Mouse (Mus musculus) forebrain, embryonic 11.5 days (tissue): ENCODE measurements around the gene Csrnp2. TPM values are rescaled to one million over a fixed set of nuclear protein-coding genes. Genes with fewer than 3 reads are reported as not detected.
A peak's percentile ranks its signal among the peaks of the same experiment; 100 is the strongest.

Source experiments
- ATAC-seq: fragments of 200-750 bp; cut with Nextera tagmentation; replicated peaks from 2 replicates; pipeline ENCODE4 v1.8.0; 2017; ENCODE audit warnings: moderate TSS enrichment; ENCODE audit not compliant: low FRiP score
- DNase-seq: peaks from one replicate; pipeline ENCODE4 v3.0.0-alpha.2; 2017; ENCODE audit warnings: low spot score
- H3K27ac ChIP-seq: fragments of 300-500 bp; sonication (generic); 2 replicates; pipeline ENCODE4 v1.5.1; 2014; ENCODE audit warnings: low read depth, low read length
- H3K27me3 ChIP-seq: fragments of 300-500 bp; sonication (generic); 2 replicates; pipeline ENCODE4 v1.6.1; 2014; ENCODE audit warnings: mild to moderate bottlenecking, low read length, mixed read lengths; ENCODE audit not compliant: control insufficient read depth, insufficient read depth
- H3K36me3 ChIP-seq: fragments of 300-500 bp; sonication (generic); 2 replicates; pipeline ENCODE4 v1.6.1; 2014; ENCODE audit warnings: mild to moderate bottlenecking, low read length, moderate library complexity, mixed read lengths; ENCODE audit not compliant: control insufficient read depth, insufficient read depth
- H3K4me1 ChIP-seq: fragments of 300-500 bp; sonication (generic); replicated peaks from 2 replicates; pipeline ENCODE4 v1.6.1; 2014; ENCODE audit warnings: low read length, mixed read lengths; ENCODE audit not compliant: control insufficient read depth, insufficient read depth
- H3K4me2 ChIP-seq: fragments of 300-500 bp; sonication (generic); 2 replicates; pipeline ENCODE4 v1.6.1; 2014; ENCODE audit warnings: low read depth, mild to moderate bottlenecking, low read length, moderate library complexity, mixed read lengths; ENCODE audit not compliant: severe bottlenecking
- H3K4me3 ChIP-seq: fragments of 300-500 bp; sonication (generic); 2 replicates; pipeline ENCODE4 v1.5.1; 2014; ENCODE audit warnings: low read depth, low read length
- H3K9ac ChIP-seq: fragments of 300-500 bp; sonication (generic); 2 replicates; pipeline ENCODE4 v1.6.1; 2014; ENCODE audit warnings: low read length
- H3K9me3 ChIP-seq: fragments of 300-500 bp; sonication (generic); 2 replicates; pipeline ENCODE4 v1.6.1; 2016; ENCODE audit warnings: low read length, mixed read lengths; ENCODE audit not compliant: control insufficient read depth
- whole genome bisulfite sequencing: fragments of 180-500 bp; shearing (Covaris S2); extraction: QIAGEN DNeasy Blood & Tissue Kit; methylation state at CpG from one replicate; pipeline ENCODE4 v1.1.7; 2014; 5-methylcytosine and 5-hydroxymethylcytosine counted together
- polyA plus RNA-seq: library from polyadenylated mRNA; unstranded; fragments of >200 nt; fragmentation: Nextera tagmentation; extraction: Ambion mirVana; gene quantifications from 2 replicates; pipeline ENCODE4 v1.2.1, GENCODE M21; 2014

Csrnp2 gene
- polyA plus RNA-seq, 1 experiment from 2014 or later = 26.3 TPM

DNA sequence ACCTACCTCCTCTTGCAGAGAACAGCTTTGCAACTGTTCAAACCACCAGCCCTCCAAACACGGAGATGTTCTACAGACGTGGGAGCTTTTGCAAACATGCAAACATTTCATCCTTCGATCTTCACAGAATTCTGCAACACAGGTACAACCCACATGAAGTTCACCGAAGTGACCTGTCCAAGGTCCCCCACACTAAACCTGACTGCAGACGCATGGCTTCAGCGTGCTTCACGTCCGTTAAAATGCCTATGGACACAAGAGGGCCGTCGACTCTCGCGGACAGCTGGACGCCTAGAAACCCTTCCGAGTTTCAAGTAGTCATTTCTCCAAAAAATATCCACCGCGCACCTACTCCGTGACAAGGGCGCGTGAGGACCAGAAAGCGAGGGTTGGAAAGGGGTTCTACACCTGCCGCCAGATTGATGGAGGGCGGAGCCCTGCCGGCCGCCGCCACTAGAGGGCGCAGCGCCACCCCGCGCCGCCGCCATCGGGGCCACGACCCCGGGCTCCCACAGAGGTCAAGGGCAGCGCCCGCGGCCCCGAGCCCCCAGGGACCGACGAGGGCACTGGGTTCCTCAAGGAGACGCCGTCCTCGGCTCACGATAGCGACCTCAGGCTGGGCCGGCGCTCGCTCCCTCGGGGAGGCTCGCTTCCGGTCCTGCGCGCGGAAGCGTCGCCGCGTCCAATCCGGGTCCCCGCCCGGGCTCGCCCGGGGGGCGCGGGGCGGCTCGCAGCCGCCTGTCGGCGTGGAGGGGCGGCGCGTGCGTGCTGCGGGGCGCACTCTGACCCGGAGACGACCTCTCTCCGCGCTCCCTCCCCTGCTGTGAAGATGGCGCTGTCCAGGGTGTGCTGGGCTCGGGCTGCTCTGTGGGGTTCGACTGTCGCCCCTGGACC, 26.7 kb downstream of the Csrnp2 start, which contains the start of gene Letmd1:
Gene Letmd1 (plus strand): TSS at position 729 of the 894 bp plus-strand sequence.
- H3K27ac ChIP-seq = peak within 1 kb of the TSS; percentile 58
- peaks cover 2% of the 10 kb centered on the region; the same call in 1 of the 2 replicates for H3K36me3 ChIP-seq
- H3K9ac ChIP-seq = peak within 1 kb of the TSS; percentile 88
- H3K4me1 ChIP-seq = peaks cover 6% of the 10 kb centered on the region
- ATAC-seq = peak; percentile 90
- peak; percentile 92 for DNase-seq
- H3K9me3 ChIP-seq = no peaks in the 10 kb centered on the region
- H3K4me3 ChIP-seq = peak within 1 kb of the TSS; percentile 76
- H3K27me3 ChIP-seq = no peaks in the 10 kb centered on the region
- WGBS = 2% methylated on average over 82 of the region's 84 CpGs
- peak within 1 kb of the TSS; percentile 79 for H3K4me2 ChIP-seq

DNA sequence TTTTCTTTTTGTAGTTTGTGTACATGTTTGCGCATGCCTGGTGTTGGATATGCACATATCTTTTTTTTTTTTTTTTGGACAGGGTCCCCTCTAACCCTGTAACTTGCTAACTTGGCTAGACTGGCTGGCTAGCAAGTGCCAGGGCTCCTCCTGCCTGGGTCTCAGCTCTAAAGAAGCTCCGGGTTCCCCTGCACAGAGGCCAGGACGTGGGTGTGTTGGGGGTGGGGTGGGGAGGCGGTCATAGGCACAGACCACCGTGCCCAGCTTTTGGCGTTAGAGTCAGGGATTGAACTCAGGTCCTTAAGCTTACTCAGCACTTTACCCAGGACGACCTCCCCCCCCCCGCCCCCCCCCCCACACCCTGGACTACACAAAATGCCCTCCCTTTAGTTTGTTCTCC, 27.6 kb downstream of the Csrnp2 start:
- Histone ChIP-seq H3K4me2 (peak overlapping the region; percentile 79), H3K27me3 (no peaks in the 10 kb centered on the region), H3K36me3 (peaks cover 2% of the 10 kb centered on the region; the same call in 1 of the 2 replicates), H3K27ac (no peak overlapping the region), H3K9me3 (no peaks in the 10 kb centered on the region), H3K9ac (no peak overlapping the region), H3K4me1 (peaks cover 6% of the 10 kb centered on the region), H3K4me3 (peak overlapping the region; percentile 76; the same call in 1 of the 2 replicates)
- no peak for DNase-seq
- ATAC-seq = no peak
- WGBS = 40% methylated on average over 8 of the region's 8 CpGs

DNA sequence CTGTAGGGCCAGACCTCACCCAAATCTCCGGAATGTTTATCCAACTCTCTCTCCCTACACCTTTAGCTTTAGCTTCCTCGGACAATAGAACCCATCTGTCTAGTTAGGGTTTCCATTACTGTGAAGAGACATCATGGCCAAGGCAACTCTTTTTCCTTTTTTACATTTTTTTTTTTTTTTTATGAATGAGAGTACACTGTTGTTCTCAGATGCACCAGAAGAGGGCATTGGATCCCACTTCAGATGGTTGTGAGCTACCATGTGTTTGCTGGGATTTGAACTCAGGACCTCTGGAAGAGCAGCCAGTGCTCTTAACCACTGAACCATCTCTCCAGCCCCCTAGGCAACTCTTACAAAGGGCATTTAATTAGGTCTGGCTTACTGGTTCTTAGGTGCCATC, 29.9 kb downstream of the Csrnp2 start:
- DNase-seq (no peak), ATAC-seq (no peak)
- WGBS = 80% methylated on average over 2 of the region's 2 CpGs
- H3K9me3 ChIP-seq = no peaks in the 10 kb centered on the region
- no peak overlapping the region for H3K9ac ChIP-seq
- no peak overlapping the region for H3K27ac ChIP-seq
- H3K4me2 ChIP-seq = no peak overlapping the region
- H3K36me3 ChIP-seq = no peaks in the 10 kb centered on the region
- H3K4me3 ChIP-seq = no peak overlapping the region
- H3K4me1 ChIP-seq = peaks cover 6% of the 10 kb centered on the region
- H3K27me3 ChIP-seq = no peaks in the 10 kb centered on the region

DNA sequence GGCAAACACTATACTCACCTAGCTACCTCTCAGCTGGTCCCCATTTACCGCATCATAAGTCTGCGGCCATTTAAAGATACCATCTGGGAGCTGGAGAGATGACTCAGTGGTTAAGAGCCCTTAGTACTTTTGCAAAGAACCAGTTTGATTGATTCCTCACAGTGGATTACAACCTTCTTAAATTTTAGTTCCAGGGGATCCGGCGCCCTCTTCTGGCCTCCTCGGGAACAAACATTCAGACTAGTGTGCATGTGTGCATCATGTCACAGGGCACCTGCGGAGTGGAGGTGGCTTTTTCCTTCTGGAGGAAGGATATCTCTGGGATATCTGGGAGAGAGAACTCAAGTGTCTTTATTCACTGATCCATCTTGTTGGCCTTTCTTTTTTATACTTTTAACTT, 31.6 kb downstream of the Csrnp2 start:
- 29% methylated on average over 6 of the region's 6 CpGs for WGBS
- no peak for ATAC-seq
- DNase-seq = peak; percentile 73

DNA sequence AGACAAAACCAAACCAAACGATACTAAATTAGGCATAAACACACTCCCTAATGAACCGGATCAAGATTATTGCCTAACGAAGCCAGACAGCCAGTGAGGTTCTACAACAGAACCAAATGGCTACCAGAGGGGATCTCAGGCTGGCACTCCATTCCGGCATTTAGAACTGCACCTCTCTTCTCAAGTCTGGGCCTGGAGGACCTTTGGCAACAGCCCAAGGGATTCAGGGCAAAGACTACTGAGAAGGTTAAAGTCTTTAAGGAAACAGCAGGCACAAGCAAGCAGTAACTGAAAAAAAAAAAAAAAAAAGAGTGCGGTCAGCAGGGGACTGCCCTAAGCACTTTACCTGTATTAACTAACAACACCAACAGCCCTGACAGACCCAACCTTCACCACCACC, 33.2 kb downstream of the Csrnp2 start:
- H3K27ac ChIP-seq = no peak overlapping the region
- no peaks in the 10 kb centered on the region for H3K27me3 ChIP-seq
- no peak for ATAC-seq
- no peaks in the 10 kb centered on the region for H3K4me1 ChIP-seq
- H3K36me3 ChIP-seq = no peaks in the 10 kb centered on the region
- H3K9me3 ChIP-seq = no peaks in the 10 kb centered on the region
- H3K4me2 ChIP-seq = no peak overlapping the region
- WGBS = 76% methylated on average over 5 of the region's 5 CpGs
- H3K9ac ChIP-seq = no peak overlapping the region
- no peak for DNase-seq
- H3K4me3 ChIP-seq = no peak overlapping the region

More for the DNA sequence above, 31.6 kb downstream of the Csrnp2 start:
- H3K36me3 ChIP-seq = no peaks in the 10 kb centered on the region
- H3K4me2 ChIP-seq = no peak overlapping the region
- H3K4me1 ChIP-seq = 0 out of 2 replicates have a peak, but pooled peaks cover 2% of the 10 kb centered on the region
- H3K9me3 ChIP-seq = no peaks in the 10 kb centered on the region
- no peak overlapping the region for H3K4me3 ChIP-seq
- H3K9ac ChIP-seq = no peak overlapping the region
- H3K27me3 ChIP-seq = no peaks in the 10 kb centered on the region
- H3K27ac ChIP-seq = no peak overlapping the region

DNA sequence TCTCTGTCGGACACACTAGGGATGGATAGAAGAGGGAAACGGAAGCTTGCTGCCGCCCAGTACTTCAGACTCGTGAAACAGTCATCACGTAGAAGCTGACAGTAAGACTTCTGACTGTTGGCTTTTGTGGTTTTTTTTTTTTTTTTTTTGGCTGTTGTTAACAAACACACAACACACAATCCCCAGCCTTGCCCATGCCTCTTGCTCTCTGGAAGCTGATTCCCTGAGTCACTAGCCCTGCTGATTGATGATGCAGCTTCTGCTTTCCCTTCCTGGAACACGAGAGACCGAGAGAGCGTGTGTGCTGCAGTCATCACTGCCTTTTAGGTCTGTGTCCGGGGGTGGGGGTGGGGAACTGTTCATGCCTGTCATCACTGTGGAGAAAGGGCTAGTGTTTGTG, 33.6 kb downstream of the Csrnp2 start:
- no peaks in the 10 kb centered on the region for H3K36me3 ChIP-seq
- no peaks in the 10 kb centered on the region for H3K27me3 ChIP-seq
- no peak overlapping the region for H3K4me2 ChIP-seq
- H3K4me1 ChIP-seq = no peaks in the 10 kb centered on the region
- no peak overlapping the region for H3K4me3 ChIP-seq
- no peaks in the 10 kb centered on the region for H3K9me3 ChIP-seq
- no peak overlapping the region for H3K9ac ChIP-seq
- DNase-seq (no peak), ATAC-seq (no peak)
- 83% methylated on average over 9 of the region's 9 CpGs for WGBS
- H3K27ac ChIP-seq = no peak overlapping the region

DNA sequence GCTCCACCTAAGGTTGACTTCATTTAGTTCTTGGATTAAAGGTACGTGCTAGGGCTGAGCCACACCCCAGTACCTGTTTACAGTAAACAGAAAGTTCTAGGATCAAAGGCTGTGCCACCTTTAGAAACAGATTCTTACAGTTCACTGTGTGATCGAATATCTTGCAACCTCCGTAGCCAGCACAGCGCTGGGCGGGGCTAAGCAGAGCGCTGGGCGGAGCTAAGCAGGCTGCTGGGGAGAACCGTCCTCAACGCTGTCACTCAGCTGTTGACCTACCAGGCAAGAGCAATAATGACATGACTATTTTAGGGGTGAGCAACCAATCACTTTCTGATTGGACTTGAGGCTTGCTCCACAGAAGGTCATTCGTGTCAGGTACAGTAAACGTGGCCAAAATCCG, 34.3 kb downstream of the Csrnp2 start:
- no peaks in the 10 kb centered on the region for H3K4me1 ChIP-seq
- 8% methylated on average over 12 of the region's 12 CpGs for WGBS
- ATAC-seq (0 out of 2 replicates have a peak, but pooled peaks have one; percentile 36), DNase-seq (no peak)
- H3K4me3 ChIP-seq = no peak overlapping the region
- H3K4me2 ChIP-seq = peak overlapping the region; percentile 20; the same call in 1 of the 2 replicates
- H3K9ac ChIP-seq = no peak overlapping the region
- no peaks in the 10 kb centered on the region for H3K27me3 ChIP-seq
- no peaks in the 10 kb centered on the region for H3K9me3 ChIP-seq
- H3K36me3 ChIP-seq = no peaks in the 10 kb centered on the region
- no peak overlapping the region for H3K27ac ChIP-seq

DNA sequence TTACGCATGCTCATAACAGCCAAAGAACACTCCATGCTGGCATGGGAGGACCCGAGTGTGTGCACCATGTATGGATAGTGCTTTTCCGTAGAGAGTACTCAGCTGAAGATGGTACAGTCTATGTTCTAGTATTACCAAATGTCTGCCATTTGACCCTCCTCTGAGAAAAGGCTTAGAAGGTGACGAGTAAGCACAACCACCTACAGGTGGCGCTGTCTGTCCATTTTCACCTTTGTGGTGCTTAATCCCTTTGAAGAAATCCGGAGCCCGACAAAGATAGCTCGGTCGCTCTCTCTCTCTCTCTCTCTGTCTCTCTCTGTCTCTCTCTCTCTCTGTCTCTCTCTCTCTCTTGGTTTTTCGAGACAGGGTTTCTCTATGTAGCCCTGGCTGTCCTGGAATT, 37.2 kb downstream of the Csrnp2 start:
- Histone ChIP-seq H3K4me2 (no peak overlapping the region), H3K4me3 (no peak overlapping the region), H3K9me3 (no peaks in the 10 kb centered on the region), H3K4me1 (no peaks in the 10 kb centered on the region), H3K27ac (no peak overlapping the region), H3K9ac (no peak overlapping the region), H3K36me3 (no peaks in the 10 kb centered on the region), H3K27me3 (no peaks in the 10 kb centered on the region)
- peak; percentile 81 for DNase-seq
- ATAC-seq = no peak
- 47% methylated on average over 10 of the region's 10 CpGs for WGBS
